Mouse (Mus musculus) heart, embryonic 16.5 days (tissue): ENCODE data around the gene Rinl. TPM values are rescaled to one million over a fixed set of nuclear protein-coding genes. Genes with fewer than 3 reads are reported as not detected.

ENCODE experiments used
- ATAC-seq: fragments of 200-750 bp; cut with Nextera tagmentation; replicated peaks from 2 replicates; pipeline ENCODE4 v1.8.0; 2017; ENCODE audit warnings: moderate number of reproducible peaks; ENCODE audit not compliant: insufficient read depth, low FRiP score; ENCODE audit errors: extremely low read depth
- H3K27ac ChIP-seq: fragments of 300-500 bp; sonication (generic); 2 replicates; pipeline ENCODE4 v1.5.1; 2014; ENCODE audit warnings: mild to moderate bottlenecking, low read length, control low read depth, moderate library complexity
- H3K27me3 ChIP-seq: fragments of 300-500 bp; sonication (generic); 2 replicates; pipeline ENCODE4 v1.6.1; 2014; ENCODE audit warnings: low read length, mixed read lengths; ENCODE audit not compliant: control insufficient read depth, insufficient read depth
- H3K36me3 ChIP-seq: fragments of 300-500 bp; sonication (generic); 2 replicates; pipeline ENCODE4 v1.6.1; 2014; ENCODE audit not compliant: control insufficient read depth, insufficient read depth
- H3K4me1 ChIP-seq: fragments of 300-500 bp; sonication (generic); 2 replicates; pipeline ENCODE4 v1.6.1; 2014; ENCODE audit warnings: low read length, mixed read lengths; ENCODE audit not compliant: control insufficient read depth, insufficient read depth
- H3K4me2 ChIP-seq: fragments of 300-500 bp; sonication (generic); 2 replicates; pipeline ENCODE4 v1.6.1; 2014; ENCODE audit warnings: low read depth, mild to moderate bottlenecking, control low read depth, low read length
- H3K4me3 ChIP-seq: fragments of 300-500 bp; sonication (generic); 2 replicates; pipeline ENCODE4 v1.5.1; 2014; ENCODE audit warnings: mild to moderate bottlenecking, control low read depth, low read length
- H3K9ac ChIP-seq: fragments of 300-500 bp; sonication (generic); 2 replicates; pipeline ENCODE4 v1.6.1; 2014; ENCODE audit warnings: low read length, control low read depth
- H3K9me3 ChIP-seq: fragments of 300-500 bp; sonication (generic); replicated peaks from 2 replicates; pipeline ENCODE4 v1.6.1; 2016; ENCODE audit warnings: low read length; ENCODE audit not compliant: control insufficient read depth
- WGBS: fragments of 180-500 bp; shearing (Covaris S2); extraction: QIAGEN DNeasy Blood & Tissue Kit; methylation state at CpG from one replicate; pipeline ENCODE4 v1.1.7; 2014; 5-methylcytosine and 5-hydroxymethylcytosine counted together
- polyA plus RNA-seq: library from polyadenylated mRNA; unstranded; fragments of >200 nt; fragmentation: Nextera tagmentation; extraction: Ambion mirVana; gene quantifications from 2 replicates; pipeline ENCODE4 v1.2.1, GENCODE M21; 2015

Rinl gene
- polyA plus RNA-seq, 1 experiment from 2014 or later, result 11.1 TPM

- ATAC-seq, result no peak
- Histone ChIP-seq H3K4me2 (no peak overlapping the region), H3K27me3 (no peaks in the 10 kb centered on the region), H3K36me3 (peaks cover 47% of the 10 kb centered on the region), H3K4me1 (peaks cover 41% of the 10 kb centered on the region), H3K4me3 (no peak overlapping the region), H3K9ac (no peak overlapping the region), H3K27ac (peak overlapping the region; percentile 5; the same call in 1 of the 2 replicates), H3K9me3 (no peaks in the 10 kb centered on the region)
- WGBS, result 62% methylated on average over 1 of the region's 1 CpGs
Observed at GRCm38 (mm10) chr7:28822556-28822955, 33.8 kb downstream of the Rinl start.

- Histone ChIP-seq H3K4me1 (peaks cover 41% of the 10 kb centered on the region), H3K4me2 (no peak overlapping the region), H3K27ac (peak overlapping the region; percentile 95; the same call in 1 of the 2 replicates), H3K4me3 (no peak overlapping the region), H3K9ac (no peak overlapping the region), H3K9me3 (no peaks in the 10 kb centered on the region), H3K36me3 (peaks cover 40% of the 10 kb centered on the region), H3K27me3 (no peaks in the 10 kb centered on the region)
- 52% methylated on average over 10 of the region's 10 CpGs for WGBS
- no peak for ATAC-seq
Observed at GRCm38 (mm10) chr7:28822993-28823903, 34.5 kb downstream of the Rinl start.

GRCm38 (mm10) chr7:28823932-28824331, 35.2 kb downstream of the Rinl start:
- no peaks in the 10 kb centered on the region for H3K27me3 ChIP-seq
- no peaks in the 10 kb centered on the region for H3K9me3 ChIP-seq
- H3K27ac ChIP-seq, result peak overlapping the region; percentile 95
- no peak overlapping the region for H3K4me3 ChIP-seq
- H3K9ac ChIP-seq, result no peak overlapping the region
- H3K36me3 ChIP-seq, result peaks cover 36% of the 10 kb centered on the region
- WGBS, result 42% methylated on average over 2 of the region's 2 CpGs
- peaks cover 39% of the 10 kb centered on the region for H3K4me1 ChIP-seq
- ATAC-seq, result no peak
- no peak overlapping the region for H3K4me2 ChIP-seq

- Histone ChIP-seq H3K4me1 (peaks cover 32% of the 10 kb centered on the region), H3K9me3 (no peaks in the 10 kb centered on the region), H3K36me3 (peaks cover 32% of the 10 kb centered on the region), H3K9ac (peak within 1 kb of the TSS; percentile 71), H3K27me3 (no peaks in the 10 kb centered on the region), H3K4me2 (peak within 1 kb of the TSS; percentile 65), H3K4me3 (peak within 1 kb of the TSS; percentile 55), H3K27ac (peak within 1 kb of the TSS; percentile 95)
- WGBS, result 2% methylated on average over 33 of the region's 33 CpGs
- ATAC-seq, result peak; percentile 83
Observed at GRCm38 (mm10) chr7:28824941-28825685, 36.3 kb downstream of the Rinl start, which contains the start of gene Ech1. TSS of gene Ech1 (plus strand) at chr7:28825217.

- H3K4me1 ChIP-seq, result peaks cover 28% of the 10 kb centered on the region
- H3K9ac ChIP-seq, result peak overlapping the region; percentile 71
- WGBS, result 25% methylated on average over 11 of the region's 11 CpGs
- no peaks in the 10 kb centered on the region for H3K27me3 ChIP-seq
- peak overlapping the region; percentile 55 for H3K4me3 ChIP-seq
- H3K36me3 ChIP-seq, result peaks cover 30% of the 10 kb centered on the region
- H3K9me3 ChIP-seq, result no peaks in the 10 kb centered on the region
- peak overlapping the region; percentile 95 for H3K27ac ChIP-seq
- ATAC-seq, result no peak
- H3K4me2 ChIP-seq, result peak overlapping the region; percentile 65
Observed at GRCm38 (mm10) chr7:28825686-28826401, 37.1 kb downstream of the Rinl start.

GRCm38 (mm10) chr7:28826402-28826772, 37.6 kb downstream of the Rinl start:
- no peak overlapping the region; the same call in 1 of the 2 replicates for H3K4me3 ChIP-seq
- H3K27me3 ChIP-seq, result no peaks in the 10 kb centered on the region
- H3K9ac ChIP-seq, result peak overlapping the region; percentile 71
- ATAC-seq, result no peak
- 90% methylated on average over 7 of the region's 7 CpGs for WGBS
- peaks cover 27% of the 10 kb centered on the region for H3K4me1 ChIP-seq
- no peaks in the 10 kb centered on the region for H3K9me3 ChIP-seq
- peak overlapping the region; percentile 65 for H3K4me2 ChIP-seq
- peaks cover 27% of the 10 kb centered on the region for H3K36me3 ChIP-seq
- H3K27ac ChIP-seq, result peak overlapping the region; percentile 95

GRCm38 (mm10) chr7:28827338-28827737, 38.6 kb downstream of the Rinl start:
- no peak overlapping the region for H3K4me3 ChIP-seq
- H3K27me3 ChIP-seq, result no peaks in the 10 kb centered on the region
- H3K4me2 ChIP-seq, result no peak overlapping the region
- H3K4me1 ChIP-seq, result peaks cover 26% of the 10 kb centered on the region
- no peak for ATAC-seq
- H3K27ac ChIP-seq, result no peak overlapping the region; the same call in 1 of the 2 replicates
- H3K36me3 ChIP-seq, result peaks cover 22% of the 10 kb centered on the region
- no peak overlapping the region for H3K9ac ChIP-seq
- 36% methylated on average over 3 of the region's 3 CpGs for WGBS
- H3K9me3 ChIP-seq, result no peaks in the 10 kb centered on the region

- H3K4me2 ChIP-seq, result no peak overlapping the region
- H3K27me3 ChIP-seq, result no peaks in the 10 kb centered on the region
- H3K9ac ChIP-seq, result no peak overlapping the region
- ATAC-seq, result no peak
- WGBS, result 94% methylated on average over 8 of the region's 8 CpGs
- peaks cover 19% of the 10 kb centered on the region for H3K4me1 ChIP-seq
- no peak overlapping the region for H3K4me3 ChIP-seq
- H3K27ac ChIP-seq, result no peak overlapping the region
- peaks cover 20% of the 10 kb centered on the region for H3K36me3 ChIP-seq
- H3K9me3 ChIP-seq, result no peaks in the 10 kb centered on the region
Observed at GRCm38 (mm10) chr7:28829821-28830220, 41.1 kb downstream of the Rinl start.
